Mouse (Mus musculus) liver, embryonic 15.5 days (tissue): Measurements from ENCODE around the gene 4930590J08Rik. TPM values are rescaled to one million over a fixed set of nuclear protein-coding genes. Genes with fewer than 3 reads are reported as not detected.
A peak's percentile ranks its signal among the peaks of the same experiment; 100 is the strongest.
"Not testable (repeated sequence)": the region's sequence is repeated elsewhere in the genome, so short reads cannot be mapped to it uniquely, and the experiment has no call there.

Experiments used
- ATAC-seq: fragments of 200-750 bp; cut with Nextera tagmentation; 2 replicates; pipeline ENCODE4 v1.8.0; 2017; ENCODE audit warnings: moderate number of reproducible peaks, mild to moderate bottlenecking, moderate library complexity; ENCODE audit not compliant: insufficient read depth
- H3K27ac ChIP-seq: fragments of 300-500 bp; sonication (generic); replicated peaks from 2 replicates; pipeline ENCODE4 v1.5.1; 2015; ENCODE audit warnings: mild to moderate bottlenecking, inconsistent platforms
- H3K27me3 ChIP-seq: fragments of 300-500 bp; sonication (generic); 2 replicates; pipeline ENCODE4 v1.6.1; 2015; ENCODE audit warnings: mild to moderate bottlenecking, inconsistent platforms
- H3K36me3 ChIP-seq: fragments of 300-500 bp; sonication (generic); replicated peaks from 2 replicates; pipeline ENCODE4 v1.6.1; 2015; ENCODE audit warnings: moderate library complexity, mild to moderate bottlenecking, inconsistent platforms
- H3K4me1 ChIP-seq: fragments of 300-500 bp; sonication (generic); replicated peaks from 2 replicates; pipeline ENCODE4 v1.6.1; 2015; ENCODE audit warnings: inconsistent platforms
- H3K4me2 ChIP-seq: fragments of 300-500 bp; sonication (generic); 2 replicates; pipeline ENCODE4 v1.6.1; 2015; ENCODE audit warnings: moderate library complexity, mild to moderate bottlenecking, inconsistent platforms
- H3K4me3 ChIP-seq: fragments of 300-500 bp; sonication (generic); replicated peaks from 2 replicates; pipeline ENCODE4 v1.5.1; 2015; ENCODE audit warnings: mild to moderate bottlenecking, inconsistent platforms
- H3K9ac ChIP-seq: fragments of 300-500 bp; sonication (generic); 2 replicates; pipeline ENCODE4 v1.6.1; 2015; ENCODE audit warnings: moderate library complexity, mild to moderate bottlenecking, inconsistent platforms
- H3K9me3 ChIP-seq: fragments of 300-500 bp; sonication (generic); replicated peaks from 2 replicates; pipeline ENCODE4 v1.6.1; 2016; ENCODE audit warnings: inconsistent platforms
- WGBS: fragments of 180-500 bp; shearing (Covaris S2); methylation state at CpG from one replicate; pipeline ENCODE4 v1.1.7; 2015; ENCODE audit warnings: mixed read lengths; ENCODE audit not compliant: insufficient replicate concordance; 5-methylcytosine and 5-hydroxymethylcytosine counted together
- polyA plus RNA-seq: library from polyadenylated mRNA; unstranded; fragments of >200 nt; fragmentation: Nextera tagmentation; extraction: Ambion mirVana; gene quantifications from 2 replicates; pipeline ENCODE4 v1.2.1, GENCODE M21; 2015

4930590J08Rik gene
- polyA plus RNA-seq, result 0.08 and 0.13 TPM in 2 replicates

- 87% methylated on average over 2 of the region's 2 CpGs for WGBS
- not testable (repeated sequence) for H3K27me3 ChIP-seq, H3K27ac ChIP-seq, H3K4me3 ChIP-seq, H3K4me2 ChIP-seq, ATAC-seq, H3K4me1 ChIP-seq, H3K9ac ChIP-seq, H3K9me3 ChIP-seq
- H3K36me3 ChIP-seq, result peaks cover 39% of the 10 kb centered on the region
Measured at GRCm38 (mm10) chr6:91902509-91902908, at the start of gene 4930590J08Rik. TSS of gene 4930590J08Rik (plus strand) at chr6:91902809.

- Histone ChIP-seq H3K4me3 (no peak overlapping the region), H3K36me3 (no peaks in the 10 kb centered on the region), H3K9ac (no peak overlapping the region), H3K27me3 (0 out of 2 replicates have a peak, but pooled peaks cover 3% of the 10 kb centered on the region), H3K9me3 (no peaks in the 10 kb centered on the region), H3K27ac (no peak overlapping the region), H3K4me2 (no peak overlapping the region), H3K4me1 (no peaks in the 10 kb centered on the region)
- 49% methylated on average over 5 of the region's 5 CpGs for WGBS
- no peak for ATAC-seq
Measured at GRCm38 (mm10) chr6:91858339-91858738, 44.3 kb upstream of the 4930590J08Rik start.

GRCm38 (mm10) chr6:91862848-91863247, 39.8 kb upstream of the 4930590J08Rik start:
- Histone ChIP-seq H3K9ac (no peak overlapping the region), H3K36me3 (no peaks in the 10 kb centered on the region), H3K4me3 (no peak overlapping the region), H3K4me2 (no peak overlapping the region), H3K4me1 (no peaks in the 10 kb centered on the region), H3K27me3 (no peaks in the 10 kb centered on the region), H3K27ac (no peak overlapping the region), H3K9me3 (no peaks in the 10 kb centered on the region)
- ATAC-seq, result no peak

GRCm38 (mm10) chr6:91864595-91864994, 38.0 kb upstream of the 4930590J08Rik start:
- Histone ChIP-seq H3K36me3 (no peaks in the 10 kb centered on the region), H3K4me3 (no peak overlapping the region), H3K27me3 (no peaks in the 10 kb centered on the region), H3K9me3 (no peaks in the 10 kb centered on the region), H3K4me1 (no peaks in the 10 kb centered on the region), H3K4me2 (no peak overlapping the region), H3K9ac (no peak overlapping the region), H3K27ac (no peak overlapping the region)
- WGBS, result 39% methylated on average over 5 of the region's 5 CpGs
- no peak for ATAC-seq

- no peak overlapping the region for H3K4me3 ChIP-seq
- H3K9me3 ChIP-seq, result no peaks in the 10 kb centered on the region
- H3K27me3 ChIP-seq, result no peaks in the 10 kb centered on the region
- ATAC-seq, result no peak
- no peak overlapping the region for H3K4me2 ChIP-seq
- H3K36me3 ChIP-seq, result no peaks in the 10 kb centered on the region
- 70% methylated on average over 11 of the region's 11 CpGs for WGBS
- H3K9ac ChIP-seq, result no peak overlapping the region
- no peak overlapping the region for H3K27ac ChIP-seq
- no peaks in the 10 kb centered on the region for H3K4me1 ChIP-seq
Measured at GRCm38 (mm10) chr6:91865601-91866000, 37.0 kb upstream of the 4930590J08Rik start.

- Histone ChIP-seq H3K9me3 (no peaks in the 10 kb centered on the region), H3K4me3 (no peak overlapping the region), H3K27ac (no peak overlapping the region), H3K27me3 (0 out of 2 replicates have a peak, but pooled peaks cover 3% of the 10 kb centered on the region), H3K36me3 (no peaks in the 10 kb centered on the region), H3K9ac (no peak overlapping the region), H3K4me2 (no peak overlapping the region), H3K4me1 (0 out of 2 replicates have a peak, but pooled peaks cover 4% of the 10 kb centered on the region)
- ATAC-seq, result no peak
- WGBS, result 70% methylated on average over 5 of the region's 5 CpGs
Measured at GRCm38 (mm10) chr6:91868091-91868490, 34.5 kb upstream of the 4930590J08Rik start.

- peaks cover 9% of the 10 kb centered on the region; the same call in 1 of the 2 replicates for H3K4me1 ChIP-seq
- WGBS, result 18% methylated on average over 2 of the region's 2 CpGs
- H3K36me3 ChIP-seq, result no peaks in the 10 kb centered on the region
- no peak for ATAC-seq
- H3K4me3 ChIP-seq, result no peak overlapping the region
- H3K9ac ChIP-seq, result no peak overlapping the region
- H3K4me2 ChIP-seq, result no peak overlapping the region
- no peak overlapping the region for H3K27ac ChIP-seq
- peaks cover 14% of the 10 kb centered on the region; the same call in 1 of the 2 replicates for H3K27me3 ChIP-seq
- no peaks in the 10 kb centered on the region for H3K9me3 ChIP-seq
Measured at GRCm38 (mm10) chr6:91872781-91873180, 29.8 kb upstream of the 4930590J08Rik start.

GRCm38 (mm10) chr6:91877885-91878651, 24.5 kb upstream of the 4930590J08Rik start, which contains the start of gene Ccdc174:
TSS of gene Ccdc174 (plus strand) at chr6:91878053.
- ATAC-seq, result peak; percentile 92
- Histone ChIP-seq H3K4me3 (peak within 1 kb of the TSS; percentile 79), H3K9ac (peak within 1 kb of the TSS; percentile 79), H3K9me3 (no peaks in the 10 kb centered on the region), H3K27me3 (peaks cover 12% of the 10 kb centered on the region; the same call in 1 of the 2 replicates), H3K4me2 (peak within 1 kb of the TSS; percentile 80), H3K27ac (peak within 1 kb of the TSS; percentile 54), H3K4me1 (peaks cover 23% of the 10 kb centered on the region), H3K36me3 (peaks cover 19% of the 10 kb centered on the region)
- under 1% methylated on average over 47 of the region's 47 CpGs for WGBS

- no peaks in the 10 kb centered on the region for H3K27me3 ChIP-seq
- ATAC-seq, result no peak
- H3K27ac ChIP-seq, result 0 out of 2 replicates have a peak overlapping the region, but pooled peaks have one; percentile 1
- no peak overlapping the region for H3K4me2 ChIP-seq
- no peak overlapping the region for H3K9ac ChIP-seq
- H3K4me3 ChIP-seq, result no peak overlapping the region
- H3K9me3 ChIP-seq, result no peaks in the 10 kb centered on the region
- 28% methylated on average over 2 of the region's 2 CpGs for WGBS
- peaks cover 65% of the 10 kb centered on the region for H3K36me3 ChIP-seq
- H3K4me1 ChIP-seq, result peaks cover 19% of the 10 kb centered on the region
Measured at GRCm38 (mm10) chr6:91883859-91884258, 18.8 kb upstream of the 4930590J08Rik start.

GRCm38 (mm10) chr6:91889255-91889906, 13.2 kb upstream of the 4930590J08Rik start:
- no peak overlapping the region for H3K4me3 ChIP-seq
- H3K9ac ChIP-seq, result no peak overlapping the region
- 68% methylated on average over 3 of the region's 3 CpGs for WGBS
- H3K4me2 ChIP-seq, result no peak overlapping the region
- no peak for ATAC-seq
- no peak overlapping the region for H3K27ac ChIP-seq
- H3K4me1 ChIP-seq, result no peaks in the 10 kb centered on the region
- no peaks in the 10 kb centered on the region for H3K9me3 ChIP-seq
- H3K27me3 ChIP-seq, result no peaks in the 10 kb centered on the region
- peaks cover 75% of the 10 kb centered on the region for H3K36me3 ChIP-seq

GRCm38 (mm10) chr6:91890615-91891014, 12.0 kb upstream of the 4930590J08Rik start:
- WGBS, result 85% methylated on average over 5 of the region's 5 CpGs
- Histone ChIP-seq H3K4me3 (no peak overlapping the region), H3K4me2 (no peak overlapping the region), H3K4me1 (no peaks in the 10 kb centered on the region), H3K36me3 (peaks cover 77% of the 10 kb centered on the region), H3K9ac (no peak overlapping the region), H3K9me3 (no peaks in the 10 kb centered on the region), H3K27ac (no peak overlapping the region), H3K27me3 (no peaks in the 10 kb centered on the region)
- no peak for ATAC-seq
